Mouse (Mus musculus) heart, adult 18-20 months (tissue): ENCODE measurements around the gene Rpusd4. TPM values are rescaled to one million over a fixed set of nuclear protein-coding genes. Genes with fewer than 3 reads are reported as not detected.

Source experiments
- DNase-seq, 2 experiments: peaks; one replicate each; pipeline ENCODE4 v3.0.0; 2021 to 2022; ENCODE audit warnings: mixed read lengths in 1 of 2
- total RNA-seq, 2 experiments: library from RNA; stranded (reverse); gene quantifications; 2 replicates each; pipeline ENCODE4 v1.2.3; 2021

Rpusd4 gene
- total RNA-seq, 2 experiments from 2014 or later: 14.9 to 16.3 TPM

DNA sequence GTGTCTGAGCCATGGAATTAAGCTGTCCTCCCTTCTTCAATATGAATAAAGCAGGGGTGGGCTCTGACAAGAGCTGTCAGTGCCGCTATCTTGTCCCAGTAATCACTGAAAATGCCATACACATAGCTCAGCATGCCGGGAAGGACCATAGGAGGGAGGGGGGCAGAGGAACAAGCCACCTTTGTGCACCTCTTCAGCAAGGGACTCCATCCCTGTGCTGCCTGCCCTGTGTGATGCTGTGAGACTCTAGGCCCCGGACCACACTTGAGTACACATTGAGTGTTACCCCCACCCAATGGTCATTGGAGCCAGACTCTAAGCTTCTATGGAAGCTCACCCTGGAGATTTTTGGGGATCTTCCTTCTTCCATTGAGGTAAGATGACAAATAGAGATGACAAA, 18.7 kb downstream of the Rpusd4 start:
- no peak for DNase-seq

DNA sequence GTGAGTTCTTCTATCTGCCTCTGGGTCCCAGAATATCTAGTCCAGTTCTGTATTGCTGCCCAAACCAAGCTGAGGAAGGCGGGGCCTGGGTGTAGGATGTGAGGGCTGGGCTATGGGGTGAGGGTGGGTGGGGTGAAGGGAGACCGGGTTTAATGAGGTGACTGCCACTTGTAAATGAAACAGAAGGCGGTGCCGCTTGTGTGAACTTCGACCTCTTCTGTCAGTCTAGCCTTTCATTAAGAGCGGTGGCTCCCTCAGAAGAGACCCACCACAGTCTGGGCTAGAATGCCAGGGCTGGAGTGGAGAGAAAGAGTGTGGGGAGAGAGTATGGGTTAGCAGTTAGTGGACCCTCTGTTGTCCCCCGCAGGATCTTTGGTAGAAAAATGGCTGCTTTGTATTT, 22.3 kb downstream of the Rpusd4 start:
- no peak for DNase-seq

GRCm38 (mm10) chr9:35290417-35290816, 22.8 kb downstream of the Rpusd4 start:
- DNase-seq: no peak

GRCm38 (mm10) chr9:35290916-35291315, 23.3 kb downstream of the Rpusd4 start:
- DNase-seq: peak; percentile 54 to 70

GRCm38 (mm10) chr9:35293465-35293864, 25.8 kb downstream of the Rpusd4 start:
- peak; percentile 69 to 85 for DNase-seq

DNA sequence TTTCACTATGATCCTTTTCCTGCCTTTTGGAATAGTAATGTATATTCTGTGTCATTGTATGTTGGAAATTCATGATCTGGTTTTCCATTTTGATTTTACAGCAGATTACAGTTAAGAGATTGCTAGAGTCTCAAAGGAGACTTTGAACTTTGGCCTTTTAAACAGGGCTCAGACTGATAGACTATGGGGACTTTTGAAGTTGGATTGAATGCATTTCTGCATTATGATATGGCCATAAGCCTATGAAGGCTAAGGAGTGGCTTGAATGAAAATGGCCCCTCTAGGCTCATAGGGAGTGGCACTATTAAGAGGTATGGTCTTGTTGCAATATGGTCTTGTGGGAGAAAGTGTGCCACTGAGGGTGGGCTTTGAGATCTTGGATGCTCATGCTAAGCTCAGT, 30.1 kb downstream of the Rpusd4 start:
- no peak for DNase-seq

DNA sequence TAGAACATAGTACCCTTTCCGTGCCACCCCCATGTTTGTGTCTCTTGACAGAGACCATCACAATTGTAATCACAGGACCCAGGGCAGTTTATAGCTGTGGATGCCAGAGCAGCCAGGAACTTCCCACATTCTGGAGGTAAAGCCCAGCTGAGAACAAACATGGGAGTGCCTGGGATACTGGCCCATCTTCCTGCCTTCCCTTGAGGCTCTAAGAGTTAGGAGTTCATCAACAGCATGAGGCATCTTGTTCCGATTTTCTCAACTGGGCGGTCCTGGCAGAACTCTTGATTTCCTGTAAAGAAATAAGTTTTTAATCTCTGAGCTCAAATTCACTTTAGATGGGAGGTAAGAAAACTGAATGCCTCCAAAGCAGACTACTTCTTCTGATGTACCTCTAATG, 34.5 kb downstream of the Rpusd4 start:
- no peak for DNase-seq

GRCm38 (mm10) chr9:35307461-35307860, 39.8 kb downstream of the Rpusd4 start:
- DNase-seq: no peak

DNA sequence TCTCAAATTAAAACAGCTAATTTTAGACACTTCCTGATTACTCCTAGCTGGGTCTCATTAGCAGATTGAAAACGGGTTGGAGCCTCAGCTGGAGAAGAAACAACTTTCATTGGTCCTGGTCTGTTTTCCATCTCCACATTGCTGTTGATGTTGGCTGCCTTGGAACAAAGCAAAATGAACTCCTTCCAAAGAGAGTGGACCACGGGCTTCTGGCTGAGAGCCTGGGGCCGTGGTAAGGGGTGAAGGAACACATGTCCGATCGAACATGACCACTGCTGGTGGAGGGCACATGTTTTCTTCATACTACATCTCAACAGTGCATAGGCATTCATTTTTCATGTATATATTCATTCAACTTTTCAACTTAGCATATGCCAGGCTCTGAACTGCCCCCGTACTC, 42.7 kb downstream of the Rpusd4 start:
- DNase-seq: peak in 1 of 2 experiments; percentile 28

GRCm38 (mm10) chr9:35312516-35312915, 44.9 kb downstream of the Rpusd4 start:
- DNase-seq: peak; percentile 78 to 82

DNA sequence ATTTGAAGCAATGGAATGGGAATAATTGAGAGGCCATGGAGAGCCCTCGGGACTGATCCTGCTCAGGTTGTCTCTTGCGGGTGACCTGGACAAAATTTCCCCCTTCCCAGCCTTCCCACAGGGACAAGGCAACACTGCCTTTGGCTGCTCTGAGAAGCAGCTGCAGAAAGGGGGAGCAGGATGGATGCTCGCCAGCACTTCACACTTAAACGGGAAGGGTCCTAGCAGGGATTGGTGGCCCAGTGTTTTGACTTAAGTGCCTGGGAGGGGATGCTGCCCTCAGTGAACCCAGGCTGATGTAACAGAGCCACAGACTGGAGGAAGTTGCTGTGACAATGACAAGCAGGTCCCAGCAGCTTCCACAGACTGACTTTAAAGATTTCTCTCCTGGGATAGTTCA, 45.9 kb downstream of the Rpusd4 start:
- no peak for DNase-seq

DNA sequence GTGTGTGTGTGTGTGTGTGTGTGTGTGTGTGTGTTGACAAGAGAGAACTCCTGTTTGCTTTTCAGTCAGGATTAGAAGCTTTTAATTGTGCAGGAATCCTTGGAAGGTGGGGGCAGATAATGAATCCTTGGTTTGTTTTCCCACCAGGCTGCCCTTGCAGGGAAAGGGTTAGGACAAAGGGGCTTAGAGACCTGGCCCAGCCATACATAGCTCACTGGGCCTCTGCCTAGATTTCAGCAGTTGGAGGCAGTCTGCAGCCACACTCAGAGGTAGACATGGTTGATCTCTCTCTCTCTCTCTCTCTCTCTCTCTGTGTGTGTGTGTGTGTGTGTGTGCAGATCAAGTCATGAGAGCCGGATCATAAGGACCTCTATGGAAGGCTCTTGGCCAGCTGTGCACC, 46.6 kb downstream of the Rpusd4 start:
- no peak for DNase-seq

- DNase-seq: peak; percentile 32 to 64
These were observed 49.1 kb downstream of the Rpusd4 start for GRCm38 (mm10) chr9:35316771-35317211.

GRCm38 (mm10) chr9:35317233-35317980, 49.7 kb downstream of the Rpusd4 start:
- no peak for DNase-seq

GRCm38 (mm10) chr9:35318537-35319172, 51.0 kb downstream of the Rpusd4 start:
- DNase-seq: no peak

- no peak for DNase-seq
These were observed 52.6 kb downstream of the Rpusd4 start for GRCm38 (mm10) chr9:35320288-35320687.

GRCm38 (mm10) chr9:35323974-35324373, 56.3 kb downstream of the Rpusd4 start:
- no peak for DNase-seq

GRCm38 (mm10) chr9:35324571-35324970, 56.9 kb downstream of the Rpusd4 start:
- no peak for DNase-seq

DNA sequence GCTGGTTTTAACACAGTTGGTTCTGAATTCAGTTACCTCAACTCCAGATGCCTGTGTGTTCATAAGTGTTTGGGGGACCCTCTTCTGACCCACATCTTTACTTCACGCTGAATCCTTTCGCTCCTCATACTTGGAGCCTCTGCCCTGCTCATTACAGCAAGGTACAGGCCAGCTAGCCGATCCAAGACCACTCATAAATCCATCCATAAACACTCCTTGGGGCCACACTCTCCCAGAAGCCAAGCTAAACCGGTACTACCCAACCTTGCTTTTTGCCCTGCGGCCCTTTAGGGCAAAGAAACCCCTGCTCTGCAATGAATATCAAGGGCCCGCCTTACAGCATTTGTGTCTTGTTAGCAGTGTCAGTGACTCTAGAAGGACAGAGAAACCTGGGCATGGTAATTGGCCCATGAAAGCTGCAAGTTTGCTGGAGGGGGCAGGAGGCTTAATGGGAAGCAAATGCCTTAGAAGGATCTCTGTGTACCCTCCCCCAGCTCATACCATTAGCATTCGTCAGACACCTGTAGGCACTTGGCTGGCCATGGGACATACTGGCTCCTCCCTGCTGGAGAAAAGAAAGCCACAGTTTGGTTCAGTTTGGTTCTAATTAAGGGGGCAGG, 59.1 kb downstream of the Rpusd4 start:
- DNase-seq: no peak
